Mouse (Mus musculus) spleen, adult 2 months (tissue): Measurements from ENCODE around the gene Efna5. TPM values are rescaled to one million over a fixed set of nuclear protein-coding genes. Genes with fewer than 3 reads are reported as not detected.

Source experiments
- DNase-seq, 2 experiments: peaks; one replicate each; pipeline versions ENCODE4 v3.0.0 to v3.0.0-alpha.2; 2012 to 2021; ENCODE audit warnings: low spot score in 2 of 2, low read depth in 1 of 2
- H3K27ac ChIP-seq: fragments of 200-500 bp; 2 replicates; pipeline ENCODE4 v1.5.1; 2012; ENCODE audit warnings: low read length, inconsistent platforms; ENCODE audit not compliant: insufficient read depth
- H3K27me3 ChIP-seq: fragments of 200-500 bp; 2 replicates; pipeline ENCODE4 v1.6.1; 2012; ENCODE audit warnings: mild to moderate bottlenecking, moderate library complexity, low read length, inconsistent platforms; ENCODE audit not compliant: control insufficient read depth, insufficient read depth
- H3K36me3 ChIP-seq: fragments of 200-500 bp; 2 replicates; pipeline ENCODE4 v1.6.1; 2012; ENCODE audit warnings: mild to moderate bottlenecking, low read length, inconsistent platforms; ENCODE audit not compliant: control insufficient read depth, insufficient read depth
- H3K4me1 ChIP-seq: fragments of 200-500 bp; 2 replicates; pipeline ENCODE4 v1.6.1; 2011; ENCODE audit warnings: inconsistent platforms; ENCODE audit not compliant: control insufficient read depth, insufficient read depth, insufficient read length
- H3K4me3 ChIP-seq: fragments of 200-500 bp; 2 replicates; pipeline ENCODE4 v1.5.1; 2011; ENCODE audit warnings: mild to moderate bottlenecking, inconsistent platforms; ENCODE audit not compliant: insufficient read depth, insufficient read length; ENCODE audit errors: extremely low read depth
- CTCF ChIP-seq: fragments of 200-500 bp; IDR thresholded peaks from 2 replicates; pipeline ENCODE4 v1.5.1; 2011; ENCODE audit warnings: mild to moderate bottlenecking, inconsistent platforms; ENCODE audit not compliant: insufficient read depth, insufficient read length, insufficient replicate concordance; ENCODE audit errors: extremely low read depth
- POLR2A ChIP-seq: fragments of 200-500 bp; IDR thresholded peaks from 2 replicates; pipeline ENCODE4 v1.6.1; 2011; ENCODE audit warnings: low read depth, low read length, inconsistent platforms
- WGBS: fragments of 180-500 bp; shearing (Covaris S2); methylation state at CpG from one replicate; pipeline ENCODE4 v1.1.7; 2018; 5-methylcytosine and 5-hydroxymethylcytosine counted together
- polyA plus RNA-seq: library from polyadenylated mRNA; depleted of rRNA; stranded (reverse); fragments of >200 nt; gene quantifications from 2 replicates; pipeline ENCODE4 v1.2.3, GENCODE M21; 2012

The Efna5 gene
- polyA plus RNA-seq, 1 experiment: 0.30 TPM

GRCm38 (mm10) chr17:62713455-62713854 lies 167.7 kb downstream of the Efna5 start:
- DNase-seq: no peak
- no peaks in the 10 kb centered on the region for H3K27me3 ChIP-seq
- WGBS: 94% methylated on average over 3 of the region's 3 CpGs
- TF ChIP-seq CTCF (no peak), POLR2A (no peak)
- no peak overlapping the region for H3K27ac ChIP-seq
- no peaks in the 10 kb centered on the region for H3K4me1 ChIP-seq
- no peak overlapping the region for H3K4me3 ChIP-seq
- H3K36me3 ChIP-seq: no peaks in the 10 kb centered on the region

DNA sequence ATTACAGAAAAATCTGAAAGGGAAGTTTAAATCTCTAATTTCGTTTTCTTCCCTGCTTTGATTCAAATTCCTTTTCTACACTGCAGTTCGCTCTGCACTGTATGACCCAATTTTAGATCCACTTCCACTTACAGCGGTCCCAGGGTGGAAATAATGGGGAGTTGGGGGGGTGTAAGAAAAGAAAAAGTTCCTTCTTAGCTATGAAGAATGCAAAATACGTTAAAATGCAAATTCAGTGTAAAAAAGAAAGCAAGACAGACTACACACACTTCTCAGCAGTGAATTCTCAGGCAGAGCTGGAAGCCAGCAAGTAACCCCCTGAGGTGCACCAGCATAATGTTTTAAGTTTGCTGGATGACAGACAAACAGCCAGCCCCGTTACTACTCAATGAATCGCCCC lies 174.7 kb downstream of the Efna5 start:
- WGBS: 69% methylated on average over 6 of the region's 6 CpGs
- H3K4me1 ChIP-seq: no peaks in the 10 kb centered on the region
- DNase-seq: no peak
- H3K36me3 ChIP-seq: no peaks in the 10 kb centered on the region
- no peak for TF ChIP-seq POLR2A
- no peak for TF ChIP-seq CTCF
- no peak overlapping the region for H3K4me3 ChIP-seq
- no peaks in the 10 kb centered on the region for H3K27me3 ChIP-seq
- H3K27ac ChIP-seq: no peak overlapping the region

DNA sequence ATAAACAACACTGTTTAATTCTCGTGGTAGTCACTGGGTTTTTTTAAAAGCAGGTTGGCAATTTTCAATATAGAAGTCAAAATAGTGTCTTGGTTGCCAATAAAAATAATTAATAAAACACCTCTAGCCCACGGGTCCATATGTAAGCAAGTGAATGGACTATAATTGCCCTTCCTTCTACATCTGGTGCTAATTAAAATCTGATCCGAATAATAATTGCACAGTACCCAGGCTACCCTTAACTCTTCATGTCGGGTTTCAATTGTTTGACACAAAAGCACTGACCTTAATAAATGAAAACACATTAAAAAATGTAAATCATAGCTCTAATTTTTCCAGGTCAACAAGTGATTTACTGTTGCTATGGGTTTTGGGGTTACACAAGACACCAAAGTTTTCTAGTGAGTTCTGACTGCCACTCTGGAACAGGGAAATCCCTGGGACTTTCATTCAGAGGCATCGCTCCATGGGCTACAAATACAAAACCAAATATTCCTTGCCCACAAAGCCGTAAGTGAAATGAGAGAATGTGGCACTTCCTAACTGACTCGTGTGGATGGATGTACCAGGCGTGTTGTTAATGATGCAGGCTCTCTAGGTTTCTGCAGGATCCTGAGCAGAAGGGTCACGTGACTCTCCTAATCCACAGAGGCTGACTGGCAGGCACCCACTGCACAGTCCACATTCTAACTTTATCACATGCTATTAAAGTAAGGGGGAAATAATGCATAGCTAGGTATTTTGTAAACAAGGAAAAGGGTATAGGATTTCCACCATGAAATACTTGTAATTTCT lies 178.9 kb downstream of the Efna5 start:
- TF ChIP-seq CTCF (no peak), POLR2A (no peak)
- Histone ChIP-seq H3K27me3 (no peaks in the 10 kb centered on the region), H3K27ac (no peak overlapping the region), H3K4me3 (no peak overlapping the region), H3K4me1 (no peaks in the 10 kb centered on the region), H3K36me3 (no peaks in the 10 kb centered on the region)
- DNase-seq: no peak
- WGBS: 88% methylated on average over 9 of the region's 9 CpGs

- Histone ChIP-seq H3K27ac (no peak overlapping the region), H3K27me3 (no peaks in the 10 kb centered on the region), H3K4me3 (no peak overlapping the region), H3K4me1 (no peaks in the 10 kb centered on the region), H3K36me3 (no peaks in the 10 kb centered on the region)
- no peak for DNase-seq
- no peak for TF ChIP-seq CTCF
- no peak for TF ChIP-seq POLR2A
- 82% methylated on average over 9 of the region's 9 CpGs for WGBS
Measured at GRCm38 (mm10) chr17:62700791-62701602, 180.1 kb downstream of the Efna5 start.

GRCm38 (mm10) chr17:62694958-62695437 lies 186.1 kb downstream of the Efna5 start:
- Histone ChIP-seq H3K27me3 (no peaks in the 10 kb centered on the region), H3K4me3 (no peak overlapping the region), H3K27ac (no peak overlapping the region), H3K36me3 (no peaks in the 10 kb centered on the region), H3K4me1 (no peaks in the 10 kb centered on the region)
- DNase-seq: no peak
- TF ChIP-seq POLR2A (no peak), CTCF (no peak)
- 88% methylated on average over 9 of the region's 9 CpGs for WGBS

DNA sequence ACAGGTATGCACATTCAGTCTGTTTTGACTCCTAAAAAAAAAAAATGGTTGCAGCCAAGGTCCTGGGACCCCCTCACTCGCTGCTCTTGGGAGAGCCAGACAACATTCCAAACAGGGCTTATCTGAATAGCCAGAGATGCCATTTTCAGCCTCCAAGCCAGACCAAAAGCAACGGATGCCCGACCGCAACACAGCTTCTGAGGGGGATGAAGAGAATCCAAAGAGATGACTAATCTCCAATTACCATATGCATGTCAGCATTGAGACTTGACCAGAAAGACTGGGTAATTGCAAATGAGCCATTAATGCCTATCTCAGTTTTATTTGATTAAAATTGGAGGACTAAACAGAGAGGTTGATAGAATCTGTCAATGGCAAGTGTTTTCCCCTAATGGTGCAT lies 188.9 kb downstream of the Efna5 start:
- Histone ChIP-seq H3K36me3 (no peaks in the 10 kb centered on the region), H3K27me3 (no peaks in the 10 kb centered on the region), H3K4me1 (peaks cover 2% of the 10 kb centered on the region; the same call in 1 of the 2 replicates), H3K27ac (no peak overlapping the region), H3K4me3 (no peak overlapping the region)
- no peak for TF ChIP-seq POLR2A
- no peak for TF ChIP-seq CTCF
- 88% methylated on average over 4 of the region's 4 CpGs for WGBS
- no peak for DNase-seq
